Mouse (Mus musculus) kidney, adult 8-10 months (tissue): ENCODE data around the gene Copz2.
"Not testable (repeated sequence)": the region's sequence is repeated elsewhere in the genome, so short reads cannot be mapped to it uniquely, and the experiment has no call there.

Experiments used
- DNase-seq, 2 experiments: peaks; one replicate each; pipeline ENCODE4 v3.0.0; 2022

The Copz2 gene

DNA sequence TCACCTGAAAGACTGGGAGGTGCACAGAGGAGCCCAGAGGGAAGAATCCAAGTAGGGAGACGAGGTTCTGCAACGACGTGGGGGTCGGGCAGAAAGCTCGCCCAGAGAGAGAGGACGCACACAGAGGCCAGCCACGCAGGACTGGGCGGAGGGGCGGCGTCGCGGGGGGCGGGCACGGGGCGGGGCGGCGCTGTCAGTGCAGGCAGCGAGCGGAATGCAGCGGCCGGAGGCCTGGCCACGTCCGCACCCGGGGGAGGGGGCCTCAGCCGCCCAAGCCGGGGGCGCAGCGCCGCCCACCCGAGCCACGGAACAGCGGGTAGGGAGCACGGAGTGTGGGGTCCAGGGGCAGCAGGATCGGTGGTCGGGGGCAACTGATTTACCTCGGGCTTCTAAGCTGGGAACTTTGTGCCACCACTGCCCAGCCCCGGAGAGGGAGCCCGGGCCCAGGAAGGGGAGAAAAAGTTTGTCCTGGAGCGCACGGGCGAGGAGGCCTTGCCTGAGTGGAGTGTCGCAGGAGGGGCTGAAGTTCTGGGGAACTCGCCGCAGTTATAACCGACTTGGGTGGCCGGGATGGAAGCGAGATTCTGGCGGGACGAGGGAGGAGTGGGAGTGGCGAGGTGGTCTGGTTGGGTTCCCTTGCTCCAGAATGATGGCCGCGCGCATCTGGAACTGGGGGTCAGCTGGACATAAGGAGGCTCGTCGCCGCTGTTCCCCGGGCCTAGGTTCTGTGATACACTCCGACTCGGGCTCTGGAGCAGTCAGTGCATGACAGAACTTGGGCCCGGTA is at the start of gene Copz2:
Copz2 (plus strand) TSS at position 190 of the 787 bp plus-strand sequence.
- peak in 1 of 2 experiments; percentile 26 for DNase-seq

DNA sequence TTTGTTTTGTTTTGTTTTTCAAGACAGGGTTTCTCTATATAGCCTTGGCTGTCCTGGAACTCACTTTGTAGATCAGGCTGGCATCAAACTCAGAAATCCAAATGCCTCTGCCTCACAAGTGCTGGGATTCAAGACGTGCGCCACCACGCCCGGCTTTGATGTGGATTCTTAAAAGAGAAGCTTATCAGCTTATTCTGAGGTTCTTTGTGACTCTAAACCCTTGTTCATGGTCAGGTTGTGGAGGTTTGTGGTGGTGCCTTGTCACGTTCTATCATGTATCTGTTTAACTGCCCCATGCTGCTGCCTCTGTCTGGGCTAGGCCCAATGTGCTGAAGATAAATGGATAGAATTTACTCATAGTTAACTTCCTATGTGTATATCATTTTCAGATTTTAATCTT is 44.1 kb upstream of the Copz2 start:
- no peak for DNase-seq

DNA sequence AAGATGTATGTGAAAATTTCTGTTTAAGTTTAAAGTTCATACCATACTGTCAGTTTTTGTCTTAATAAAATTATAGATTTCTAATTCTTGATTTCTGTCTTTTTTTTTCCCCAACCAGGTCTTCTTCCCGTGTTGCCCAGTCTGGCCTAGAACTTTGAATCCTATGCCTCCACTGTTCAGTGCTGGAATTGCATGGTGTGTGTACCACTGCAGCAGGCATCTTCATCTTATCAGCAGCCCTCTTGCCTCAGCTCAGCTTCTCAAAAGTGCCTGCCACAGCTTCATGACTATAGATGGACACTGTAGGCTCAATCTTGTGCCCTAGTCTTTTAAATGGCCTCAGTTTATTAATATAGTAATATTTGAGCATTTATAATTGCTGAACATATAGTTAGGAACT is 41.6 kb upstream of the Copz2 start:
- no peak for DNase-seq

DNA sequence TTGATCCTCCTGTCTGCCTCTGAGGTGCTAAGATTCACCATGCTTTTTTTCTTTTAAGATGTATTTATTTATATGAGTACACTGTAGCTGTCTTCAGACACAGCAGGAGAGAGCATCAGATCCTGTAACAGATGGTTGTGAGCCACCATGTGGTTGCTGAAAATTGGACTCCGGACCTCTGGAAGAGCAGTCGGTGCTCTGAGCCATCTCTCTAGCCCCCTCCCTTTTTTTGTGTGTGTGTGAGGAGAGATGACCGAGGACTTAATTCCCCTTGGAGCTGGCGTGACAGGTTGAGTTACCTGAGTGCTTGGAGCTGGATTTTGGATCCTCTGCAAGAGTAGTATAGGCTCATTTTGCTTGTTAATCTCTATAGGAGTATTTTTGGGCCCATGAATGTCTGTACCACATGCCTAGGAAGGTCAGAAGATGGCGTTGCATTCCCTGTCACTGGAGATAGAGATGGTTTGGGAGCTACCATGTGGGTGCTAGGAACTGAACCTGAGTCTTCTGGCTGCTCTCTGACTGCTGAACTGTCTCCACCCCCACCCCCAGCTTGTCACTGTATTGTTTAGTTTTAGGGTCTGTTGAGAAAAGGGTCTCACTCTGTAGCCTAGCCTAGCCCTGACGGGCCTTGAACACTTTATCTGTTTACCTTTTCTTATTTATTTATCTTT is 40.0 kb upstream of the Copz2 start:
- DNase-seq: no peak

GRCm38 (mm10) chr11:96811188-96811587 is 38.5 kb upstream of the Copz2 start:
- DNase-seq: not testable (repeated sequence)

- DNase-seq: no peak
These were observed 36.2 kb upstream of the Copz2 start for GRCm38 (mm10) chr11:96813455-96813854.

GRCm38 (mm10) chr11:96813920-96814319 is 35.8 kb upstream of the Copz2 start:
- DNase-seq: no peak

GRCm38 (mm10) chr11:96814443-96814842 is 35.2 kb upstream of the Copz2 start:
- no peak for DNase-seq

GRCm38 (mm10) chr11:96815895-96816294 is 33.8 kb upstream of the Copz2 start:
- no peak for DNase-seq

DNA sequence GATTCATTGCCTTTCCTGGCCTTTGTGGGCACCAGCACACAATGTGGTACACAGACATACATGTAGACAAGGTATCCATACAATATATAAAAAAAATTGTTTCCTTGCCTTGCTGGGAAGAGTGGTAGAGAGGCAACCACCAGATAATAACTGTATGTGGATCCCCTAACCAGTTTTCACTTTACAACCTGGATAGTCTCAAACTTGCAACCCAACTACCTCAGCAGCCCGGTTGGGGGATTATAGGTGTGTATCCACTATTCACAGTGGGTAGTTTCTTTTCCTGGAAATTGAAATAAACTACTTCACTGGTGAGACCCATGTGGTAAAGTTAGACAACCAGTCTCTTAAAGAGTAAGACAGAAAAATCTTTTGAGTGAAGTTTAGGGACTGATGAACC is 33.2 kb upstream of the Copz2 start:
- DNase-seq: no peak

GRCm38 (mm10) chr11:96816979-96817378 is 32.7 kb upstream of the Copz2 start:
- DNase-seq: no peak

- no peak for DNase-seq
These were observed 31.5 kb upstream of the Copz2 start for GRCm38 (mm10) chr11:96818128-96818710.

DNA sequence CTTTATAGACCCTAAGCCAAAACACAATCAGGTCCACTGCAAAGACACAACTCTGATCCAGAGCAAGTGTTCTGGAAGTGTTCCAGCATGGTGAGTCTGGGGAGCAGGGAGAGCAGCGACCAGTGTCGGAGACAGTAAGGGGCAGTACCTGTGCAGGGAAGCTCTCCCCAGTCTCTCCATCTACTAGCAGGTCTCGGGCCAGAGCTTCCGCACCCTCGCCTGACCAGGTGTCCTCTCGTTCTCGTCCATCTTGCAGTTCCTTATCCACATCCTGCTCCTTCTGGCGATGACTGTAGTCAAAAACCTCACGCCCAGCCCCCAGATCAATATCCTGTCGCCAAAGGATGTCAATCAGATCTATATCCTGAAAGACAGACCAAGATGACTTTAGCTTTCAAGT is 27.7 kb upstream of the Copz2 start:
- DNase-seq: no peak

- peak in 1 of 2 experiments; percentile 23 for DNase-seq
These were observed 26.8 kb upstream of the Copz2 start for GRCm38 (mm10) chr11:96822675-96823470.

- DNase-seq: no peak
These were observed 26.2 kb upstream of the Copz2 start for GRCm38 (mm10) chr11:96823471-96823837.

- DNase-seq: peak; percentile 90 to 93
These were observed 25.5 kb upstream of the Copz2 start for GRCm38 (mm10) chr11:96823880-96824782.

DNA sequence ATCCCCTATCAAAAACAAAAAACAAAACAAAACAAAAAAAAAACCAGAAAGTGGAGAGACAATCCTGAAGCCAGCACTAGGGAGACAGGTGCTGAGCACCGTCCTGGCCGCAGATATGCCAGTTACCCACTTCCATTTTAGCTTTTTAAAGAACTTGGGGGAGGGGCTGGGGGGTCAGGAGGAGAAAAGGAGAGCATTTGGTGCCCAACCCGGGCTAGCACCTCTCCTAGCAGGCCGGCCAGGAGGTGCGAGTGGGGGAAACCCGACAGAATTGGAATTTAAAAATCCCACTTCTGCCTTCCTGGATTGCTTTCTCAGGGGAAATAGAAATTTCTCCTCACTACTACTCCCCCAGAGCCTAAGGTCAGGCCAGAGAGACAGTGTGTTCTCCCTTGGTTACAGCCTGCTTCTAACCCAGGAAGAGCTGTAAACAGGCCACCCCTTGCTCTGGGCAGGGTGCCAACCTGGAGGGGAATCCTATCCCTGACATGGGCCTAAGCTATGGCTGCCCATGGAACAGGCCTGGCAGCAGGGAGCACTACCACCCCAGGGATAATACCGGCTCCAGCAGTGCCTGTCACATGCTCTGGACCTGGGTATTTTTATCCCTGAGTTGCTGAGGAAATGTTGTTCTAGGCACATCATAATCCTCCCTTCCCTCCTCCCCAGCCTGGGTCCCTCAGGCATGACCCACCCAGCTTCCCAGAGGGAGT is 24.7 kb upstream of the Copz2 start:
- peak; percentile 55 to 56 for DNase-seq

DNA sequence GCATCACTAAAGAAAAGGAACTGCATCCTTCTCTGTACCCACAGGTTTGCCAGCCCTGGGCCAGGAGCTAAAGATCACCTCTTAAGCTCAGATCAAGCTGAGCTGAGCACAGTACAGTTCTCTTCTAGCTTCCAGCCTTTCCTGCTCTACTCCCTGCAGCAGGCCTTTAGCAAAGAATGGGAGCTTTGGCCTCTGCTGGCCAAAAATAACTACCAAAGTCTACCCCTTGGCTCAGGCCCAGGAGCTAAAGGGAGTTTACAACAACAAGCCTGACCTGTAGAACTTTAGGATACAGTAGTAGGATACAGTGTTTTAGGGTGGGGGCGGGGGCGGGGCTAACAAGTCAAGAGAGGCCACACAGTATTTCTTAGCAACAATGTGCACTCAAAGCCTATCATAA is 23.2 kb upstream of the Copz2 start:
- peak; percentile 47 to 48 for DNase-seq

GRCm38 (mm10) chr11:96827062-96827581 is 22.5 kb upstream of the Copz2 start:
- DNase-seq: peak; percentile 34 to 36

DNA sequence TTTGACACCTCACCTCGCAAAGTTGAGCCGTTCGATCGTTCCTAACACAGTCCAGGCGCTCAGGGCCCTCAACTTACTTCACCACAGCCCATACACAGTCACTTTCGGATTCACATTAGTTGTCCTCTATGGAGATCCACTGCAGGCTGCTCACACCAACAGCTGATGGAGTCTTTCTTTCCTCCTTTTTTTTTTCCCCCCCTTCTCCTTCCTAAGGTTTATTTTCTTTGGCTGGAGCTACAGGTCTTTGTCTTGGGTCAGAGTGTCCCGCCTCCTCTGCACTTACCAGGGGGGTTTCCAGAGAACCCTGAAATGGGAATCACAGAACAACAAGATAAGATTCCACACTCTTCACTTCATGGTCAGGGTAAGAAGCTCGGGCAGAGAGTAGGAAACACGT is 21.8 kb upstream of the Copz2 start:
- no peak for DNase-seq

DNA sequence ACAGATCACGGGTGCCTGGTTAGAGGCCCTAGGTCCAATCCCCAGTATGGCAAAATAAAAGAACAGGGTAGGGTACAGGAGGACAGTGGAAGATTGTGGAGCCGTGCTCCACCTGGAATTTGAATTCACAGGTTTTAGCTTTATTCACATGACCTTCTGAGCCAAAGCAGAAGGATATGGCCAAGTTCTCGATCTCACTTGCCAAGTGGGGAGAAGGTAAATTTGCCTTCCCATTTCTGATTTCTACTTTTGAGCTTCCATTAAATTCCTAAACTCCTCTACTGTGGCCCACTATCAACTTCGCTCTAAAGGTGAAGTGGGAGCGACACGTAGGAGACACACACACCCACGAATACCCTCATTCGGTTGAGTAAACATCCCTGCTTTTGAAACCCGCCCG is 20.8 kb upstream of the Copz2 start:
- DNase-seq: peak in 1 of 2 experiments; percentile 23
